Mouse (Mus musculus) spleen, adult 2 months (tissue): Measurements from ENCODE around the gene Ttc34. TPM values are rescaled to one million over a fixed set of nuclear protein-coding genes. Genes with fewer than 3 reads are reported as not detected.
A peak's percentile ranks its signal among the peaks of the same experiment; 100 is the strongest.

Experiments used
- DNase-seq, 2 experiments: peaks; one replicate each; pipeline versions ENCODE4 v3.0.0 to v3.0.0-alpha.2; 2012 to 2021; ENCODE audit warnings: low spot score in 2 of 2, low read depth in 1 of 2
- H3K27ac ChIP-seq: fragments of 200-500 bp; 2 replicates; pipeline ENCODE4 v1.5.1; 2012; ENCODE audit warnings: low read length, inconsistent platforms; ENCODE audit not compliant: insufficient read depth
- H3K27me3 ChIP-seq: fragments of 200-500 bp; 2 replicates; pipeline ENCODE4 v1.6.1; 2012; ENCODE audit warnings: mild to moderate bottlenecking, moderate library complexity, low read length, inconsistent platforms; ENCODE audit not compliant: control insufficient read depth, insufficient read depth
- H3K36me3 ChIP-seq: fragments of 200-500 bp; 2 replicates; pipeline ENCODE4 v1.6.1; 2012; ENCODE audit warnings: mild to moderate bottlenecking, low read length, inconsistent platforms; ENCODE audit not compliant: control insufficient read depth, insufficient read depth
- H3K4me1 ChIP-seq: fragments of 200-500 bp; 2 replicates; pipeline ENCODE4 v1.6.1; 2011; ENCODE audit warnings: inconsistent platforms; ENCODE audit not compliant: control insufficient read depth, insufficient read depth, insufficient read length
- H3K4me3 ChIP-seq: fragments of 200-500 bp; 2 replicates; pipeline ENCODE4 v1.5.1; 2011; ENCODE audit warnings: mild to moderate bottlenecking, inconsistent platforms; ENCODE audit not compliant: insufficient read depth, insufficient read length; ENCODE audit errors: extremely low read depth
- CTCF ChIP-seq: fragments of 200-500 bp; IDR thresholded peaks from 2 replicates; pipeline ENCODE4 v1.5.1; 2011; ENCODE audit warnings: mild to moderate bottlenecking, inconsistent platforms; ENCODE audit not compliant: insufficient read depth, insufficient read length, insufficient replicate concordance; ENCODE audit errors: extremely low read depth
- POLR2A ChIP-seq: fragments of 200-500 bp; IDR thresholded peaks from 2 replicates; pipeline ENCODE4 v1.6.1; 2011; ENCODE audit warnings: low read depth, low read length, inconsistent platforms
- WGBS: fragments of 180-500 bp; shearing (Covaris S2); methylation state at CpG from one replicate; pipeline ENCODE4 v1.1.7; 2018; 5-methylcytosine and 5-hydroxymethylcytosine counted together
- polyA plus RNA-seq: library from polyadenylated mRNA; depleted of rRNA; stranded (reverse); fragments of >200 nt; gene quantifications from 2 replicates; pipeline ENCODE4 v1.2.3, GENCODE M21; 2012

Ttc34 gene
- polyA plus RNA-seq, 1 experiment, result 0.01 TPM

DNA sequence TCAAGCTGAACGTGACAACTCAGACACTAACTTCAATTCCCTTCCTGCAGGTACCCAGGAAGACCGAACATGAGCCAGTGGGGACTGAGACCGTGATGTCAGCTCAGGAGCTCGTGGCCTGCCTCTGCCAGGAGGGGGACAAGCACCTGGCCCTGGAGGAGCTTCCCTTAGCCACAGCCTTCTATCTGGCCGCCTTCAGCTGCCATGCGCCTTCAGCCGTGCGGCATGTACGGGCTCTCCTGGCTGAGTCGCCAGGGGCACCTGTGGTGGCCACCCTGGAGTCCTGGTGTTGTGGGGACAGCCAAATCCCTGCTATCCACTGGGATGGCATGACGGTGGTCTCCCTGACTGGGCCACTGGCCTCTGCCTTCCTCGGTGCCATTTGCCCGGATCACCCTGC is 1.5 kb downstream of the Ttc34 start:
- Histone ChIP-seq H3K36me3 (no peaks in the 10 kb centered on the region), H3K4me3 (no peak overlapping the region), H3K27ac (no peak overlapping the region), H3K27me3 (no peaks in the 10 kb centered on the region), H3K4me1 (no peaks in the 10 kb centered on the region)
- no peak for DNase-seq
- 87% methylated on average over 13 of the region's 13 CpGs for WGBS
- TF ChIP-seq POLR2A, result no peak

DNA sequence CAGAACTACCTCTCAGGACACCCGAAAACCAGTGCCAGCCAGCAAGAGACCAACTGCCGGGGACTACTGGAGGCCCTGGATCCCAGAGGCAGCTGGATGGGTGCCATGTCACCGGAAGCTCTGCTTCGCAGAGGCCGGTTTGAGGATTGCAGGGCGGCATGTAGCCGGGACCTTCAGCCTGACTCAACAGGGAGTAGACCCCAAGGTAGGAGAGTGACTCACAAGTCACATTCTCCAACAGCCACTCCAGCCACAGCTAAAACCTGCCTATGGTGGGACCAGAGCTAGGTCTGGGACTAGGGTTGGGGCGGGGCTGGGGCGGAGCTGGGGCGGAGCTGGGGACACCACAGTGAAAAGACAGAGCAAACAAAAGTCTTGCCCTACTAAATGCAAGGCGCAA is 2.1 kb downstream of the Ttc34 start:
- Histone ChIP-seq H3K27me3 (no peaks in the 10 kb centered on the region), H3K36me3 (no peaks in the 10 kb centered on the region), H3K4me3 (no peak overlapping the region), H3K4me1 (no peaks in the 10 kb centered on the region), H3K27ac (no peak overlapping the region)
- TF ChIP-seq CTCF, result no peak
- TF ChIP-seq POLR2A, result no peak
- no peak for DNase-seq
- 73% methylated on average over 11 of the region's 11 CpGs for WGBS

DNA sequence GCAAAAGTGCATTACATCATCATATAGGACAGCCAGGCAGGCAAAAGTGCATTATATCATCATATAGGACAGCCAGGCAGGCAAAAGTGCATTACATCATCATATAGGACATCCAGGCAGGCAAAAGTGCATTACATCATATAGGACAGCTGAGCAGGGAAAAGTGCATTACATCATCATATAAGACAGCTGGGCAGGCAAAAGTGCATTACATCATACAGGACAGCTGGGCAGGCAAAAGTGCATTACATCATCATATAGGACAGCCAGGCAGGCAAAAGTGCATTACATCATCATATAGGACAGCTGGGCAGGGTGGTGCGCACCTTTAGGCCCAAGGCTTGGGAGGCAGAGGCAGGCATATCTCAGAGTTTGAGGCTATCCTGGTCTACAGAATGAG is 15.4 kb downstream of the Ttc34 start:
- Histone ChIP-seq H3K4me3 (no peak overlapping the region), H3K27ac (no peak overlapping the region), H3K4me1 (peaks cover 7% of the 10 kb centered on the region; the same call in 1 of the 2 replicates), H3K36me3 (no peaks in the 10 kb centered on the region), H3K27me3 (peaks cover 10% of the 10 kb centered on the region)
- TF ChIP-seq POLR2A (no peak), CTCF (no peak)
- DNase-seq, result no peak
- WGBS, result 91% methylated on average over 1 of the region's 1 CpGs

DNA sequence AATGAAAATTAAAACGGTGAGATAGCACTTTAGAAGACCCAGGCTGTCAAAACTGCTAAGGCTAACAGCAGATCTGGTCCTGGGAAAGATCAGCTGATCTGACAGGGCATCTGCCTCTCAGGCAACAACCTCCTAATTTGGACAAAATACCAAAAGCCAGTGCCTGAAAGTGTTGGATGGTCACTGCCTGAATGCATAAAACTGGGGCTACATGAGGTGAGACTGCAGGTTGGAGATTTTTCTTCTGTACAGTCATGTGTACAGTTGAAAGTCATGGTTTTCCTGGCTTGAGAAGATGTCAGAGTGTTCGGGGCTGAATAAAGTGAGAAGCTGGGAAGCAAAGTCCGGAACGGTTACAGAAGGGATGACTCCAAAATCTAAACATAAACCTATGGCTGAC is 16.6 kb downstream of the Ttc34 start:
- no peak overlapping the region for H3K4me3 ChIP-seq
- H3K27me3 ChIP-seq, result peaks cover 10% of the 10 kb centered on the region
- 74% methylated on average over 4 of the region's 4 CpGs for WGBS
- DNase-seq, result no peak
- no peak for TF ChIP-seq CTCF
- no peak for TF ChIP-seq POLR2A
- H3K27ac ChIP-seq, result no peak overlapping the region
- H3K4me1 ChIP-seq, result peaks cover 7% of the 10 kb centered on the region; the same call in 1 of the 2 replicates
- no peaks in the 10 kb centered on the region for H3K36me3 ChIP-seq

DNA sequence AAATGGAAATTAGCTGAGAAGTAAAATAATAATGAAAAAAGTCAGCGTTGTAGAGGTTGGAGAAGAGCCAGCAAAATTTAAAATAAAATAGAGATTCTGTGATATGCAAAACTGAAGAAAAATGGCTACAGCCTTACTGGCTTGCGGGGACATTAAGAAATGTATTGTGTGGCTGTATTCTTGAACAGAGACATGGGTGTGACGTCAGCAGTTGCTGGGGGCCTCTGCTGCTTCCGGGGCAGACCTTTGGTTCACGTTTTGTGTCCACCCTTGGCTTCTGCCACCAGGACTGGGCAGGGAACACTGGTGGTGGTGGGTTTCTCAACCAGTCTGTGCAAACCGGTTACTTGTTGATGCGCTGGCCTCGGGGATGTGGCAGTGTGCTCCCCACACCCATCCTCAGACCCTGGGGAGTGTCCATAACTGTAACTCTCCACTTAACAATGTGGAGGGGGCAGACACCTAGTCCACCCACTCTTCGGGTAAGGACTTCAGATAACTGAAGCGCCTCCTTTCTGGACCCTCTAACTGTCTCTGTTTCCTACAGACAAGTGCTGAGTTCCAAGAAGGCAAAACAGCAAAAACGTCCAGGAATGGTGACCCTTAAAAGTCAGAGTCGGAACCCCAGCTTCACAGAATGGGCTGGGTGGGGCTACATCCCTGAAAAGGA is 17.6 kb downstream of the Ttc34 start:
- H3K36me3 ChIP-seq, result no peaks in the 10 kb centered on the region
- 49% methylated on average over 12 of the region's 12 CpGs for WGBS
- H3K4me3 ChIP-seq, result no peak overlapping the region
- TF ChIP-seq CTCF, result no peak
- TF ChIP-seq POLR2A, result no peak
- H3K27ac ChIP-seq, result no peak overlapping the region
- H3K27me3 ChIP-seq, result peaks cover 10% of the 10 kb centered on the region
- H3K4me1 ChIP-seq, result peaks cover 7% of the 10 kb centered on the region; the same call in 1 of the 2 replicates
- DNase-seq, result no peak

DNA sequence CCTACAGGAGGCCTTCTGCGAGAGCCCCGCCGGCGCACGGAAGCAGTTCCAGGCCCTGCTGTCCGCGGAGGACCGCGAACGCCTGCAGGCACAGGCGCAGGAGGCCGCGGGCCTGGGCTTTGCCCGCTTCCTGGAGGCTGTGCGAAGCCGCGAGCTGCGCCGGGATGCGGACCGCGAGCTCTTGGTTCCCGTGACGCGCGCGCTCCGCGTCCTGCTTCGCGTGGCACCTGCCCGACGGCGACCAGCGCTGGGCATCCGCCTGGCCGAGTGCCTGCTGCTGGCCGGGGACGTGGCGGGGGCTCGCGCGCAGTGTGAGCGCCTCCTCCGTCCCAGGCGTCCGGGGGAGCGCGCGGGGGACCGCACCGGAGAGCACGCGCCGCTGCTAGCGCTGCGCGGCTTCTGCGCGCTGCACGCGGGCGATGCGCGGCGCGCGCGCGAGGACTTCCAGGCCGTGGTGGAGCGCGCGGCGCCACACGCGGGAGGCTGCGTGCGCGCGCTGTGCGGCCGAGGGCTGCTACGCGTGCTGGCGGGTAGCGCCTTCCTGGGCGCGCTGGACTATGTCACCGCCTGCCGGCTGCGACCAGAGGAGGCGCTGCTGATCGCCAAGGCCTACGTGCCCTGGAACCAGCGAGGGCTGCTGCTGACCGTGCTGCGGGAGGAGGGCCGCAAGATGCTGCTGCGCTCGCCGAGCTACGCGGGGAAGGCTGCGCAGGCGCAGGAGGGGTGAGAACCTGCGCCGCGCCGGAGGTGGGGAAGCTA is 18.6 kb downstream of the Ttc34 start:
- Histone ChIP-seq H3K27ac (no peak overlapping the region), H3K4me3 (peak overlapping the region; percentile 33; the same call in 1 of the 2 replicates), H3K36me3 (no peaks in the 10 kb centered on the region), H3K4me1 (peaks cover 7% of the 10 kb centered on the region; the same call in 1 of the 2 replicates), H3K27me3 (peaks cover 10% of the 10 kb centered on the region)
- DNase-seq, result no peak
- WGBS, result 2% methylated on average over 110 of the region's 110 CpGs
- TF ChIP-seq CTCF, result no peak
- TF ChIP-seq POLR2A, result no peak

DNA sequence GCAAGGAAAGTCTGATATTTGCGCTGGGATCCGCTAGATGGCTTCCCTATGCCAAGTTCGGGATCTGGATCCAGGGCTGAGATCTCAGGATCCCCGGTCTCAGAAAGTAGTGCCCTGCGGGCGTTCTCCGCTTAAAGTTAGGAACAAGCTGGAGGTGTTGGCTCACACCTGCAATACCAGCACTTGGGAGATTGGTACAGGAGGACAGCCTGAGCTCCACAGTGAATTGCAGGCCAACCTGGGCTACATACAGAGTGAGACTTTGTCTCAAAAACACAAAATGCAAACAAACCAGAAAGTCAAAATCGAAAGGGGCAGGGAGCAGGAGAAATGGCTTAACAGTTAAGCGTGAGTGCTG is 19.2 kb downstream of the Ttc34 start:
- H3K27me3 ChIP-seq, result peaks cover 10% of the 10 kb centered on the region
- no peaks in the 10 kb centered on the region for H3K36me3 ChIP-seq
- TF ChIP-seq CTCF (no peak), POLR2A (no peak)
- DNase-seq, result no peak
- peaks cover 7% of the 10 kb centered on the region; the same call in 1 of the 2 replicates for H3K4me1 ChIP-seq
- WGBS, result 25% methylated on average over 9 of the region's 9 CpGs
- no peak overlapping the region; the same call in 1 of the 2 replicates for H3K4me3 ChIP-seq
- H3K27ac ChIP-seq, result no peak overlapping the region
